Mouse (Mus musculus): ENCODE data around the gene Kiss1r.

GRCm38 (mm10) chr10:79910556-79910955 lies 6.2 kb upstream of the Kiss1r start, which contains the start of gene Gm26602:
- TF ChIP-seq CTCF (IDR thresholded peaks at IDR 0.05; ENCODE audit: borderline replicate concordance, extremely low read depth, insufficient read depth, insufficient read length) (no peak), POLR2A (IDR thresholded peaks at IDR 0.05; ENCODE audit: borderline replicate concordance, extremely low read depth, insufficient read depth, insufficient read length, poor library complexity, severe bottlenecking) (no peak)
